Mouse (Mus musculus) kidney, postnatal 10 days (tissue): ENCODE data around the gene Sema6c.
"Not testable (repeated sequence)": the region's sequence is repeated elsewhere in the genome, so short reads cannot be mapped to it uniquely, and the experiment has no call there.

Source experiments
- DNase-seq: peaks from one replicate; pipeline ENCODE4 v3.0.0; 2021; ENCODE audit warnings: mixed read lengths

Sema6c gene

GRCm38 (mm10) chr3:95159987-95160963, at the start of gene Sema6c:
Gene Sema6c, plus strand, starts transcription at chr3:95160457.
- peak; percentile 94 for DNase-seq

GRCm38 (mm10) chr3:95110911-95111726, 49.1 kb upstream of the Sema6c start, which contains the start of gene Vps72:
Gene Vps72, plus strand, starts transcription at chr3:95111022.
- peak; percentile 94 for DNase-seq

GRCm38 (mm10) chr3:95112760-95113159, 47.5 kb upstream of the Sema6c start:
- no peak for DNase-seq

- no peak for DNase-seq
These were observed 42.5 kb upstream of the Sema6c start for GRCm38 (mm10) chr3:95117751-95118150.

- DNase-seq: no peak
These were observed 38.7 kb upstream of the Sema6c start for GRCm38 (mm10) chr3:95121580-95121979.

- DNase-seq: no peak
These were observed 36.0 kb upstream of the Sema6c start, which contains the start of gene Tmod4 for GRCm38 (mm10) chr3:95124246-95124645. Gene Tmod4, plus strand, starts transcription at chr3:95124476.

GRCm38 (mm10) chr3:95124972-95125371, 35.3 kb upstream of the Sema6c start:
- peak; percentile 76 for DNase-seq

- peak; percentile 66 for DNase-seq
These were observed 31.0 kb upstream of the Sema6c start for GRCm38 (mm10) chr3:95129226-95129651.

GRCm38 (mm10) chr3:95130081-95130480, 30.2 kb upstream of the Sema6c start:
- DNase-seq: no peak

- not testable (repeated sequence) for DNase-seq
These were observed 27.9 kb upstream of the Sema6c start for GRCm38 (mm10) chr3:95132389-95132788.

GRCm38 (mm10) chr3:95133176-95133575, 27.1 kb upstream of the Sema6c start:
- no peak for DNase-seq

- DNase-seq: peak; percentile 92
These were observed 26.6 kb upstream of the Sema6c start, which contains the start of the genes Scnm1 and Lysmd1 for GRCm38 (mm10) chr3:95133680-95134101. Gene Scnm1, minus strand, starts transcription at chr3:95134011. Gene Lysmd1, plus strand, starts transcription at chr3:95134088.

- not testable (repeated sequence) for DNase-seq
These were observed 26.1 kb upstream of the Sema6c start for GRCm38 (mm10) chr3:95134133-95134532.

GRCm38 (mm10) chr3:95135023-95135422, 25.2 kb upstream of the Sema6c start:
- DNase-seq: peak; percentile 84

- no peak for DNase-seq
These were observed 24.7 kb upstream of the Sema6c start for GRCm38 (mm10) chr3:95135433-95136052.

- no peak for DNase-seq
These were observed 23.9 kb upstream of the Sema6c start for GRCm38 (mm10) chr3:95136336-95136735.

- DNase-seq: peak; percentile 63
These were observed 20.5 kb upstream of the Sema6c start for GRCm38 (mm10) chr3:95139586-95140288.

GRCm38 (mm10) chr3:95140289-95140595, 20.0 kb upstream of the Sema6c start:
- DNase-seq: no peak

- no peak for DNase-seq
These were observed 19.5 kb upstream of the Sema6c start for GRCm38 (mm10) chr3:95140795-95141194.

- no peak for DNase-seq
These were observed 18.8 kb upstream of the Sema6c start for GRCm38 (mm10) chr3:95141474-95141873.

- DNase-seq: no peak
These were observed 18.2 kb upstream of the Sema6c start, which contains the start of gene Tnfaip8l2 for GRCm38 (mm10) chr3:95141952-95142616. Gene Tnfaip8l2, minus strand, starts transcription at chr3:95142360.
